Mouse (Mus musculus) liver, adult 2 months (tissue): ENCODE results near the gene Nadk2. TPM values are rescaled to one million over a fixed set of nuclear protein-coding genes. Genes with fewer than 3 reads are reported as not detected.

Experiments used
- DNase-seq: peaks from one replicate; pipeline ENCODE4 v3.0.0-alpha.2; 2011; ENCODE audit warnings: low read depth, low spot score; ENCODE audit errors: extremely low read depth
- H3K27ac ChIP-seq: fragments of 200-500 bp; replicated peaks from 2 replicates; pipeline ENCODE4 v1.5.1; 2012; ENCODE audit warnings: low read depth, mild to moderate bottlenecking, control low read depth, inconsistent platforms, low read length; ENCODE audit not compliant: insufficient read depth
- H3K27me3 ChIP-seq: fragments of 200-500 bp; 2 replicates; pipeline ENCODE4 v1.6.1; 2012; ENCODE audit warnings: mild to moderate bottlenecking, moderate library complexity, low read length, inconsistent platforms; ENCODE audit not compliant: control insufficient read depth, insufficient read depth
- H3K36me3 ChIP-seq: fragments of 200-500 bp; 2 replicates; pipeline ENCODE4 v1.6.1; 2012; ENCODE audit warnings: low read length, inconsistent platforms; ENCODE audit not compliant: control insufficient read depth, insufficient read depth
- H3K4me1 ChIP-seq: fragments of 200-500 bp; 2 replicates; pipeline ENCODE4 v1.6.1; 2011; ENCODE audit warnings: low read length; ENCODE audit not compliant: control insufficient read depth, insufficient read depth
- H3K4me3 ChIP-seq: fragments of 200-500 bp; 2 replicates; pipeline ENCODE4 v1.5.1; 2011; ENCODE audit warnings: low read depth, mild to moderate bottlenecking, control low read depth, low read length, moderate library complexity; ENCODE audit not compliant: insufficient read depth
- H3K79me2 ChIP-seq: fragments of 200-500 bp; 2 replicates; pipeline ENCODE4 v1.6.1; 2012; ENCODE audit warnings: inconsistent platforms, mild to moderate bottlenecking, low read length, moderate library complexity; ENCODE audit not compliant: control insufficient read depth, insufficient read depth
- H3K9ac ChIP-seq: fragments of 200-500 bp; 2 replicates; pipeline ENCODE4 v1.6.1; 2012; ENCODE audit warnings: low read depth, mild to moderate bottlenecking, control low read depth, inconsistent platforms, low read length
- CTCF ChIP-seq: fragments of 200-500 bp; IDR thresholded peaks from 2 replicates; pipeline ENCODE4 v1.5.1; 2011; ENCODE audit warnings: low read depth, low read length, control low read depth
- POLR2A ChIP-seq: fragments of 200-500 bp; IDR thresholded peaks from 2 replicates; pipeline ENCODE4 v1.6.1; 2011; ENCODE audit warnings: low read length, control low read depth; ENCODE audit not compliant: insufficient read depth; ENCODE audit errors: extremely low read depth
- WGBS: fragments of 180-500 bp; shearing (Covaris S2); methylation state at CpG from one replicate; pipeline ENCODE4 v1.1.7; 2018; 5-methylcytosine and 5-hydroxymethylcytosine counted together
- polyA plus RNA-seq: library from polyadenylated mRNA; depleted of rRNA; stranded (reverse); fragments of >200 nt; gene quantifications from 2 replicates; pipeline ENCODE4 v1.2.3, GENCODE M21; 2012
- total RNA-seq: library from RNA; depleted of rRNA; stranded (reverse); fragments of >200 nt; gene quantifications from 2 replicates; pipeline ENCODE4 v1.2.3, GENCODE M21; 2014

The Nadk2 gene
- total and polyA plus RNA-seq, 2 experiments = 71.8 to 163 TPM

DNA sequence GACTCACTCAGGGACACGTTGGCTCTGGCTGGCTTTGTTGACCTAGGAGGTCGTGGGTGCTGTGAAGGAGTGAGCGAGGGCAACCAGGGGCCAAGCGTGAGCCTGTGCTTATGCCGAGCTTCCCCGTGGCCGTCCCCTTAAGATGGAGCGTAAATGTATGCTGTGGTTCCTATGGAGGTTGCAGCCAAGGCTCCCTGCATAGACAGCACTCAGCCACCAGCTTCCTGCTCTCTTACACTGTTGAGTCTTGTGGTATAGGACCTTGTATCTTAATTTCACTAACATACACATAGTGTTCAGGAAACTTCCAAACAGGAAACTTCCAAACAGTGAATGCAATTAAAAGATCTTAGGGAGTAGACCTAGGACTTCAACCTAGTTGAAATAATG lies 17.6 kb downstream of the Nadk2 start:
- peaks cover 38% of the 10 kb centered on the region for H3K36me3 ChIP-seq
- peaks cover 8% of the 10 kb centered on the region; the same call in 1 of the 2 replicates for H3K79me2 ChIP-seq
- no peak overlapping the region for H3K4me3 ChIP-seq
- WGBS = 79% methylated on average over 8 of the region's 8 CpGs
- no peak for DNase-seq
- H3K4me1 ChIP-seq = no peaks in the 10 kb centered on the region
- TF ChIP-seq CTCF = no peak
- TF ChIP-seq POLR2A = no peak
- H3K27ac ChIP-seq = no peak overlapping the region
- no peak overlapping the region for H3K9ac ChIP-seq
- no peaks in the 10 kb centered on the region for H3K27me3 ChIP-seq

DNA sequence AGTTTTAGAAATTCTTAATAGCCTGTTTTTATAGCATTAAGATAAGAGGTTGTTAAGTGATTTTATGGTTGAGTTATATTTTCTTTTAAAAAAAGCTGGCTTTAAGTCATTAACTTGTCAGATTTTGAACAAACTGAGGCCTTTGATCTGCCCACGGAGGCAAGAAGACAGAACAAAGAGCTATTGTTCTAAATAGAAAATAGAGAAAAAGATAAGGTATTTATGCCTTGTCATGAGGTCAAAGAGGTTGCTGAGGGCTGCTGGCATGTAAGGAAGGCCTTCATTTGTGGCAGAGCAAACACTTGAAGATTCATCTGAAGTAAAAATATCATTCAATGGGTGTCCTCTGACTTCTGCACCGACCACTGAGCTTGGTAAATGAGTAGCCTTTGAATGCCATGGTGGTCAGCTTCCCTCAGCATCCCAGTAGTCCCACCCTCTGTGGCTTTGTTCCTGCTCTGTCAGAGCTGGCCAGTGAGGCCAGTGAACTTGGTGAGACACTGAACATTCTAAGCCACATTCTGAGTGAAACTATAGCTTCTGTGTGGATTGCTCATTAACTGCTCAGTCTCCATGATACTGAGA lies 18.2 kb downstream of the Nadk2 start:
- TF ChIP-seq POLR2A (no peak), CTCF (no peak)
- Histone ChIP-seq H3K27ac (no peak overlapping the region), H3K4me3 (no peak overlapping the region), H3K27me3 (no peaks in the 10 kb centered on the region), H3K36me3 (peaks cover 42% of the 10 kb centered on the region), H3K9ac (no peak overlapping the region), H3K4me1 (no peaks in the 10 kb centered on the region), H3K79me2 (peaks cover 8% of the 10 kb centered on the region; the same call in 1 of the 2 replicates)
- WGBS = 47% methylated on average over 2 of the region's 2 CpGs
- DNase-seq = no peak

DNA sequence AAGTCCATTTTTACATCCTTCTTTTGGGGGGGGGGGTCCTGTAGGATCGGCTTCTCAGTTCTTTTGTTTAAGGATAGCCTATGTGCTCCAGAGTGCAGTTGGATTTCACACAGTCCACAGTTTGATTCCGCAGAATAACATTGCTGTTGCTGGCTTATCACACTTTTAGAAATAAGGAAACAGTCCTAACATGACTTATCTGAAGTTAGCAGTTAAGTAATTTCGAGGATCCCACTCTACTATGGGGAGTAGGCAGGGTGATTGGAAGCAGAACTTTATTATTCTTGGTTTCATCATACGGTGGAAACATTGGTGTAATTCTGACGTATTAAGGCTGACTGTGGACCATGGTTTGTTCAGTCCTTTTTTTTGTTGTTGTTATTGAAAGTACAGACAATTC lies 19.6 kb downstream of the Nadk2 start:
- H3K36me3 ChIP-seq = peaks cover 42% of the 10 kb centered on the region

DNA sequence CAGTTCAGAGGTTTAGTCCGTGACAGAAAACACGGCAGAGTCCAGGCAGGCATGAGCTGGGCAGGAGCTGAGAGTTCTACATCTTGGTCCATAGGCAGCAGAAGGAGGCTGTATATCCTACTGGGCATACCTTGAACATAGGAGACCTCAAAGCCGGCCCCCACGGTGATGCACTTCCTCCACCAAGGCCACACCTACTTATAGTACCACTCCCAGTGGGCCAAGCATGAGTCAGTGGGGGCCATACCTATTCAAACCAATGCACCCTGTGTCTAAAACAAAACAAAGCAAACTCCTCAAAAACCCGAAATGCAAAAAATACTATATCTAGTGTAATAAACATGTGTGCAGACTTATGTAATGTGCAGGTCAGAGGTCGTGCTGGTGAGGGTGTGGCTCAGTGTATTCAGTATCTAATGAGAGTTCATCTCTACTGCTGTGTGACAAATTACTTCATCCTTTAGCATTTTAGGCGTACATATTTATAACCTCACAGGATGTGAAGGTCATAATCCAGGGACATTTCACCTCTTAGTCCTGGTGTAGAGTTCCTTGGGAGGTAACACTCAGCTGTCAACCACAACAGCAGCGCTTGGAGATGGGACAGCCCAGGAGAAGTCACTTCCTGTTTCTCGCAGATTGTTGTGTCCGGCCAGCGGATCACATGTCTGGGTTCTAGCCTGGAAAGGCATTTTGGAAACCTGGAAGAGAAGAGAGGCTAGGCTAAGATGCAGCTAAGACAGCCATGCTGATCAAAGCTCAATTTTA lies 22.7 kb downstream of the Nadk2 start:
- H3K27me3 ChIP-seq = no peaks in the 10 kb centered on the region
- no peak for TF ChIP-seq POLR2A
- no peak for TF ChIP-seq CTCF
- H3K36me3 ChIP-seq = peaks cover 49% of the 10 kb centered on the region
- 70% methylated on average over 11 of the region's 11 CpGs for WGBS
- H3K4me1 ChIP-seq = no peaks in the 10 kb centered on the region
- H3K4me3 ChIP-seq = no peak overlapping the region
- DNase-seq = no peak
- no peaks in the 10 kb centered on the region; the same call in 1 of the 2 replicates for H3K79me2 ChIP-seq
- H3K9ac ChIP-seq = no peak overlapping the region
- no peak overlapping the region for H3K27ac ChIP-seq

More for the DNA sequence above, 19.6 kb downstream of the Nadk2 start:
- no peak for DNase-seq
- no peak overlapping the region for H3K27ac ChIP-seq
- no peaks in the 10 kb centered on the region for H3K4me1 ChIP-seq
- TF ChIP-seq CTCF (no peak), POLR2A (no peak)
- H3K4me3 ChIP-seq = no peak overlapping the region
- H3K79me2 ChIP-seq = peaks cover 3% of the 10 kb centered on the region; the same call in 1 of the 2 replicates
- H3K9ac ChIP-seq = no peak overlapping the region
- no peaks in the 10 kb centered on the region for H3K27me3 ChIP-seq
- 88% methylated on average over 5 of the region's 5 CpGs for WGBS

DNA sequence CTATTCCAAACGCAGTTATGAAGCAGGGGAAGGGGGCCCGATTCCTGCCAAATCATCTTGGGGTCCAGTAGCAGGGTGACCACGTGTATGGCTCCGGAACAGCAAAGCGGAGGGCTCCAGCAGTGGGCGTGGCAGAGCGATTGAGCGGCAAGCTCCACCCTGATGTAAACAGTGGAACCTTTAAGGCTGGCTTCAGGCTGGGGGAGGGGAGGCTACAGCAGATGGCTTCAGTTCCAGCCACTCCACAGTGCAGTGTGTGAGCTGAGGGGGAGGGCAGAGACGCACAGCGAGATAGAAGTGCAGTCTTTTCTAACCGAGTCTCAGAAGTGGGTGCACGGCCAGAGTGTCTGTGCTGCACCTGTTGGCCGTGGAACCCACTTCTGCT lies 23.3 kb downstream of the Nadk2 start:
- Histone ChIP-seq H3K9ac (no peak overlapping the region), H3K36me3 (peaks cover 49% of the 10 kb centered on the region), H3K79me2 (no peaks in the 10 kb centered on the region; the same call in 1 of the 2 replicates), H3K27ac (no peak overlapping the region), H3K27me3 (no peaks in the 10 kb centered on the region), H3K4me1 (no peaks in the 10 kb centered on the region), H3K4me3 (no peak overlapping the region)
- WGBS = 67% methylated on average over 13 of the region's 13 CpGs
- DNase-seq = no peak
- no peak for TF ChIP-seq CTCF
- TF ChIP-seq POLR2A = no peak

DNA sequence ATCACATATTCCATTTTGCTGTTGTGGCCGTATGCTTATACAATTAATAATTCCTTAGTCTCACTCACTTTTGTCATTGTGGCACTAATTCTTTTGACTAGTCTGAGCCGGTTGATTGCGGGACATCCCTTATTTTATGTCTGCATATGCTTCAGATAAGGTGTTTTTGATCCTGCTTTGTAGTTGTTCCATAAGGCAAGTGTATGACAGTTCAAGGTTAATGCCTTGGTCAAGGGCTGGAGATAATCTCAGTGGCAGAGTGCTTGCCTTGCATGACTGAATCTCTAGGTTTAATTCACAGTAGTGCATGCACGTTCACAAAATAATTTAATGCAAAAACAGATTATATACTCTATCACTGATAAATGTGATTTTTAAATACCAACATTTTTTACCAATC lies 25.8 kb downstream of the Nadk2 start:
- Histone ChIP-seq H3K4me3 (no peak overlapping the region), H3K4me1 (no peaks in the 10 kb centered on the region), H3K27me3 (no peaks in the 10 kb centered on the region), H3K79me2 (no peaks in the 10 kb centered on the region; the same call in 1 of the 2 replicates), H3K9ac (no peak overlapping the region), H3K36me3 (peaks cover 55% of the 10 kb centered on the region), H3K27ac (no peak overlapping the region)
- WGBS = 80% methylated on average over 4 of the region's 4 CpGs
- no peak for DNase-seq
- TF ChIP-seq CTCF = no peak
- no peak for TF ChIP-seq POLR2A
